Mouse (Mus musculus) G1E (cell line): Measurements from ENCODE around the gene Nlk.

Experiments used
- CTCF ChIP-seq: IDR thresholded peaks from 2 replicates; pipeline ENCODE4 v1.5.1; 2012; ENCODE audit warnings: low read depth, low read length, inconsistent platforms, mixed read lengths
- GATA1 ChIP-seq: IDR thresholded peaks from 2 replicates; pipeline ENCODE4 v1.6.1; 2012; ENCODE audit warnings: borderline replicate concordance, low read length, inconsistent platforms, mixed read lengths
- GATA2 ChIP-seq: IDR thresholded peaks from 2 replicates; pipeline ENCODE4 v1.6.1; 2012; ENCODE audit warnings: low read depth, low read length, inconsistent platforms, borderline replicate concordance
- POLR2AphosphoS5 ChIP-seq: IDR thresholded peaks from 2 replicates; pipeline ENCODE4 v1.6.1; 2012; ENCODE audit warnings: low read depth, low read length, inconsistent platforms; ENCODE audit not compliant: insufficient replicate concordance
- TAL1 ChIP-seq: conservative IDR thresholded peaks from 2 replicates; pipeline ENCODE4 v1.6.1; 2012; ENCODE audit warnings: low read depth, low read length, inconsistent platforms, mixed read lengths

- TF ChIP-seq CTCF (no peak), GATA1 (no peak), TAL1 (no peak), POLR2AphosphoS5 (no peak), GATA2 (no peak)
Measured at GRCm38 (mm10) chr11:78742461-78742860, 45.3 kb upstream of the Nlk start.
